Mouse (Mus musculus) brain, adult 10 weeks (tissue): ENCODE data around the gene Fabp7. TPM values are rescaled to one million over a fixed set of nuclear protein-coding genes. Genes with fewer than 3 reads are reported as not detected.

ENCODE experiments used
- polyA plus RNA-seq: library from polyadenylated mRNA; stranded (reverse); fragments of 350-450 nt; fragmentation: Illumina TruSeq; extraction: RNeasy Lipid Tissue Mini Kit (QIAGEN cat#74804); gene quantifications from one replicate; pipeline ENCODE4 v1.2.3, GENCODE M21; 2015; ENCODE audit warnings: low read depth, low replicate concordance

Fabp7 gene
- 85.0 TPM for polyA plus RNA-seq

DNA sequence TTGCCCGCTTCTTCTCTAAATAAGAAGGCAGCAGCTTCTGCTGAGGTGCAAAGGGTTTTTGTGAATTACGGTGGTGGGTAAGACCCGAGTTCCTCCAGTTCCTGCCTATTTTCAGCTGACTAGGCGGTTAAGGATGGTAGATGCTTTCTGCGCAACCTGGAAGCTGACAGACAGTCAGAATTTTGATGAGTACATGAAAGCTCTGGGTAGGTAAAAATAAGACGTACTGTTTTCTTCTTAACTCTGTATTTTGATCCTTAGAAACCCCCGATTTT is at the start of gene Fabp7:
Fabp7 (plus strand) TSS at position 6 of the 275 bp plus-strand sequence.

DNA sequence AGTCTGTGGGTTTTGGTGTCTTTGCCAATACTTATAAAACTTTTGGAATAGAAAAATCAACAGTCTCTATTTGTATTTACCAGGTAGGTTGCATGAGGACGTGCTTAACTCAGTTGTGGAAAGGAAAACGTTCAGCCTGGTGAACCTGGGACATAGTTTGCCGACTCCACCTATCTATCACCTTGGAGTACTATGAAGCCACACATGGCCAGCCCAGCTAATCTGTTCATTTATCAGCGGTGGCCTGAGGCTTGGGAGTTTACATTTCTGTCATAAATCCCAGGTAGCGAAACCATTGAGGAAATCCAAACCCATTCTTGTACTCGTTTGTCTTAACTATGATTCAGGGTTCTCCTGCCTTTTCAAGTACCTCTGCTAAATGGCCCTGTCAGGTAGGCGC is 9.3 kb downstream of the Fabp7 start, which contains the start of gene Smpdl3a:
Smpdl3a (plus strand) TSS at position 318 of the 400 bp plus-strand sequence.

Other genes starting within 250 kb of the Fabp7 start
- gene Pkib, start 152.9 kb upstream of the Fabp7 start, polyA plus RNA-seq: 14.6 TPM
- gene Smpdl3a, start 9.5 kb downstream of the Fabp7 start, polyA plus RNA-seq: 44.7 TPM